Mouse (Mus musculus): Measurements from ENCODE around the gene Clca4a. TPM values are rescaled to one million over a fixed set of nuclear protein-coding genes. Genes with fewer than 3 reads are reported as not detected.
"Not testable (repeated sequence)": the region's sequence is repeated elsewhere in the genome, so short reads cannot be mapped to it uniquely, and the experiment has no call there.

The Clca4a gene
- polyA plus RNA-seq (2012; rRNA removed): 0.13 and 0.19 TPM in 2 replicates

- no peak for DNase-seq (ENCODE audit: low spot score)
Observed at GRCm38 (mm10) chr3:144974945-144975344, at the start of gene Clca4a. Clca4a (minus strand) TSS chr3:144975045.

GRCm38 (mm10) chr3:145017807-145018206 lies 43.0 kb upstream of the Clca4a start:
- DNase-seq (ENCODE audit: low spot score): no peak

DNA sequence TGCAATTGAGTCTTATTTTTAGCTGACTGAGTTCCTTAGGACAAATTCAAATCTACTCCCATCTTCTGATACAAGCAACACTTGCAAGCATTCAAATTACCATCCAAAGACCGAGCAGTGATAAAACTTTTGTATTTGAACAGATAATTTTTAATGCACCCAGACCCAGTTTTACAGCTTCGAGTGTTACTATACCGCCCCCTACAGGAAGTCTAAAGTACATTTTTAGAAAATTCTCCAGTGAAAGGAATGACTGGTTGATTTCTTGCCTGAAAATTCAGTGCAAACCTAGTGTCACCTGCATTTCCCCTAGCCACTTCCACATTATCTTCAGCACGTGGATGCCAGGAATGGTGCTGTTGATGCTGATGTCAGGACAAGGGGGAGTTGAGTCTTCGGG lies 29.6 kb upstream of the Clca4a start:
- DNase-seq (ENCODE audit: low spot score): no peak

GRCm38 (mm10) chr3:145000912-145001311 lies 26.1 kb upstream of the Clca4a start:
- no peak for DNase-seq (ENCODE audit: low spot score)

DNA sequence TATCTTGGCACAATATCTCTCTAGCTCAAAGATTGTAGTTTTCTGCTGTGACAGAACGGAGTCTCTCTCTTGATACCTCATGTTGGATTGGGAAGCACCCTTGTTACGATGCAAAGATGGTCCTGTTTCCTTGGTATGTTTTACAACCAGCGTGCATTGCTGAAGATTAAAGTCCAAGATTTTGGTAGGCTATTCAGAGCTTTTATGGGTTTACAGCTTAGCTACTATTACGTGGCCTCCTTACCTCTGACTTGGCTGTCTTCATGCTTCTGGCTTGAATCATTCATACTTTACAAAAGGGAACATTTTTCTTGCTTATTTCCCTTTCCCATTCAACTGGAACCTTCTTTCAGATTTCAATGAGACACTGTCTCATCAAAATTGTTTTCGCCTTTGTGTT lies 18.2 kb upstream of the Clca4a start:
- no peak for DNase-seq (ENCODE audit: low spot score)

GRCm38 (mm10) chr3:144992618-144993017 lies 17.8 kb upstream of the Clca4a start:
- DNase-seq (ENCODE audit: low spot score): no peak

DNA sequence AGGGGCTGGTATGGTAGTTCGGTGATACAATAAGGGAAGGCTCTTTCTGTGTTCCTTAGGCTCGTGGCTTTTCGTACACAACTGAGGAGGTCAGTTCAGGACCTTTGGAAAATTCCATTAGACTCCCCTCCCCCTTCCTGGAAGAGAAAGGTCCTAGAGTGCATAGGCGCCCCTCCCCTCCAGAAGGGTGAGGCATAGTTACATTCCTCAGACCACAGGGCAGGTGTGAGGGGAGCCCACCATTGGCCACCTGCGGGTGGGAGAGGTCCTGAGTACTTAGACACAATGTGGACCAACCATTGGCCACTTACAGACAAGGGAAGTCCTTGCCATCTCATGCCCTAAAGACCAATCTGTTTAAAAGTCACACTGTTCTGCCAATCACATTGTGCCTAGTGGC lies 11.0 kb upstream of the Clca4a start:
- DNase-seq (ENCODE audit: low spot score): no peak

GRCm38 (mm10) chr3:144980551-144980950 lies 5.7 kb upstream of the Clca4a start:
- DNase-seq (ENCODE audit: low spot score): no peak

- DNase-seq (ENCODE audit: low spot score): no peak
Observed at GRCm38 (mm10) chr3:144977631-144978030, 2.8 kb upstream of the Clca4a start.

DNA sequence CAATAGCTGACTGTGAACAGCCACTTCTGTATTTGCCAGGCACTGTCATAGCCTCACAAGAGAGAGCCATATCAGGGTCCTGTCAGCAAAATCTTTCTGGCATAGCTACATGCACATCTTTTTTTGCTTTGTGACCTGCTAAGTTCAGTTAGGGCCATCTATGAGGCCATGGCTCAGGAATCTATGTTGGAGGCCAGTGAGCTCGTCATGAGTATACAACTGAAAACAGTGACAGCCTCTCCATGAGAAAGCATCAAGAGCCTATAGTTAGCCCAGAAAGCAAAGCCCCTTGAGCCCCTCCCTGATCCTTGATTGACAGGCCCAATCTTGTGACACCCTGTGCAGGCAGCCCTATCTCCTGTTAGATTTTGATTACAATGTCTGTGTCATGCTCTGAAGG lies 1.2 kb upstream of the Clca4a start:
- no peak for DNase-seq (ENCODE audit: low spot score)

- DNase-seq (ENCODE audit: low spot score): no peak
Observed at GRCm38 (mm10) chr3:144971553-144972270, 3.1 kb downstream of the Clca4a start.

- no peak for DNase-seq (ENCODE audit: low spot score)
Observed at GRCm38 (mm10) chr3:144969755-144970154, 5.1 kb downstream of the Clca4a start.

DNA sequence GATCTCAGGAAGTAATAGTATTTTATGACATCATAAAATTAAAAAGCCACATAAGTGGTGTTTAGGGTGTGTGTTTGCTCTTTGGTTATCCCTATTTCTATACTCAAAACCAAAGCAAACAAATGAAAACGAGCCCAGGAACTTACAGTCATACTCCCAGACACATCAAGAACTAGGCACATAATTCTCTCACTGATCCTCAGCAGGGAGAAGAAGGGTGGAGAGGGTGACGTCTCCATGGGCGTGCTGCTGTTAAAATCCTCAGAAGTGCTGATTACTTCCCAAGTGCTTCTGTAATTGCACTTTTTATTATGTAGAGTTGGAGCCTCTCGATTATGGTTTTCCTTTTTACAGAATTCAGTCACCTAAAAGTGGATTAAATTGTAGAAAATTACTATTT lies 8.8 kb downstream of the Clca4a start:
- no peak for DNase-seq (ENCODE audit: low spot score)

- DNase-seq (ENCODE audit: low spot score): no peak
Observed at GRCm38 (mm10) chr3:144950829-144951228, 24.0 kb downstream of the Clca4a start.

DNA sequence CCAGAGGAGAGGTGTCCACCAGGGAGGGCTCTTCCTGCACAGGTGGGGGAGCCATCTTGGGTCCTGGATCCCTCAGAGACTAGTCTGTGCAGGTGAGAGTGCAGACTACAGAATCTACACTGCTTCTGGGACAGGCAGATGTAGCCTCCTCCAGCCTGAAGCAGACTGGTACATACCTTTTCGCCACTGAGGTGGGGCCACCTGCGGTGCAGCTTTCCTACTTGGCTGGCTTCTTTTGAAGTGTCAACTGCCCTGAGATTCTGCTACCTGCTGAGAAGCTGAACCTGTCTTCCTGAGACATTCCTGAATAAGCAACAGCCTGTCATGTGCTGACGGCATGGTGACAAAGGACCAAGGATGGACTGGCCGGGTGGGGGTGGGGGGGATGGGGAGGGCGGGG lies 27.5 kb downstream of the Clca4a start:
- not testable (repeated sequence) for DNase-seq (ENCODE audit: low spot score)

- DNase-seq (ENCODE audit: low spot score): not testable (repeated sequence)
Observed at GRCm38 (mm10) chr3:144933625-144934024, 41.2 kb downstream of the Clca4a start.

GRCm38 (mm10) chr3:144933011-144933491 lies 41.8 kb downstream of the Clca4a start:
- DNase-seq (ENCODE audit: low spot score): no peak

- no peak for DNase-seq (ENCODE audit: low spot score)
Observed at GRCm38 (mm10) chr3:144932335-144932734, 42.5 kb downstream of the Clca4a start, which contains the start of gene Clca4b. Clca4b (minus strand) TSS chr3:144932529.

- DNase-seq (ENCODE audit: low spot score): no peak
Observed at GRCm38 (mm10) chr3:144914014-144914413, 60.8 kb downstream of the Clca4a start.
